Mouse (Mus musculus) heart, postnatal 0 days (tissue): ENCODE data around the gene Agr3.

Source experiments
- CTCF ChIP-seq: IDR thresholded peaks from 2 replicates; pipeline ENCODE4 v1.5.1; 2016; ENCODE audit warnings: antibody characterized with exemption, control low read depth, low read depth
- EP300 ChIP-seq: IDR thresholded peaks from 2 replicates; pipeline ENCODE4 v1.6.1; 2016; ENCODE audit warnings: antibody characterized with exemption, low read depth

GRCm38 (mm10) chr12:35957235-35957634 lies 31.8 kb downstream of the Agr3 start:
- TF ChIP-seq CTCF (peak; percentile 28; the same call in 1 of the 2 replicates), EP300 (no peak)
